8 mouse cellular contexts compared by ENCODE assay signal in the genomic region with DNA sequence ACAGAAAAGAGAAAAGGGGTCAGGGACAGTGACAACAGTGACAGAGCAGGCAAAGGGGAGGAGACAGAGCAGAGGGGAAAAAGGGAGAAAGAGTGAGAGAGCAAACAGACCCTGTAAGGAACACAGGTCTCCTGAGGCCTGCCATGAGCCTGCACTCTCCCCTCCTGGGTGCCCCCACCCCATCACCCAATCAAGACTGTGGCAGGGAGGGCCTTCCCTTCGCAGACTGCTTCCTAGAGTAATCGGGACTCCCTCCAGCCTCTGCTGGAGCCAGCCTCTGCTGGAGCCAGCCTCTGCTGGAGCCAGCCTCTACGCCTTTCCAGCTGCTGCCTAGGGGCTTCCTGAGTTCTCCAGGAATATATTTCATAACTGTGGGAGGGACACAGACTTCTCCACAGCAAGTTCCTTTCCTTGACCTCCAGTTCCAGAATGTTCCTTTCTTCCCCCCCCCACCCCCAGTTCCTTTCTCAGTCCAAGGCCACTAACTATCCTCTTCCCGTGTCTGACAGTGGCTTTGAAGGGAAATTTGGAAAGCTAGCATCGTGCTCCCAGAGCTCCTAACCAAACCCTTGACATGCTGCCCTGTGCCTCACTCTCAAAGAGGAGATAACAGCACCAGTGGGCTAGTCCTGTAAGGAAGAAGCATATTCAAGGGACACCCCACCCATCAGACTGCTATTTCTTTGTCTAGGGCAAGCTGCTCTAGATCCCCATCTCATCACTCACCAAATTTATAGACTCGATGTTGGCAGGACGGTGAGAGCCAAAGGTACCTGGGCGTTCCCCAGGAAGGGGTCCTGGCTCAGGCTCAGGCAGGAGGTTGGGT. TPM values are rescaled to one million over a fixed set of nuclear protein-coding genes. Genes with fewer than 3 reads are reported as not detected.
DNase-seq lines count a peak whose midpoint lies in the region; ATAC-seq and TF ChIP-seq lines count a peak whose summit lies in the region.

No protein-coding gene starts in this region.

- no peaks in the 10 kb centered on the region for H3K27me3 ChIP-seq in intestine, postnatal 0 days (replicated peaks; ENCODE audit: control insufficient read depth, insufficient read depth, low read length)
- no peaks in the 10 kb centered on the region for H3K27me3 ChIP-seq in liver, postnatal 0 days (ENCODE audit: insufficient read depth, low read length)

- H3K27ac ChIP-seq in intestine, postnatal 0 days (ENCODE audit: low read depth, low read length) = 0 out of 2 replicates have a peak overlapping the region, but pooled peaks have one; percentile 15
- H3K27ac ChIP-seq in liver, postnatal 0 days (ENCODE audit: low read depth) = peak overlapping the region; percentile 77

- H3K4me1 ChIP-seq in intestine, postnatal 0 days (replicated peaks; ENCODE audit: control insufficient read depth, insufficient read depth, low read length) = peaks cover 15% of the 10 kb centered on the region
- peaks cover 67% of the 10 kb centered on the region for H3K4me1 ChIP-seq in liver, postnatal 0 days (ENCODE audit: insufficient read depth)

- TF ChIP-seq CTCF in intestine, postnatal 0 days (IDR thresholded peaks at IDR 0.05; ENCODE audit: low read depth) = no peak
- no peak for TF ChIP-seq CTCF in liver, postnatal 0 days (IDR thresholded peaks at IDR 0.05; ENCODE audit: low read depth)

- WGBS in intestine, postnatal 0 days = 60% methylated on average over 8 of the region's 8 CpGs
- WGBS in liver, postnatal 0 days (ENCODE audit: insufficient replicate concordance) = 32% methylated on average over 8 of the region's 8 CpGs

- no peaks in the 10 kb centered on the region for H3K9me3 ChIP-seq in intestine, postnatal 0 days (ENCODE audit: control insufficient read depth)
- H3K9me3 ChIP-seq in liver, postnatal 0 days (ENCODE audit: low read length) = no peaks in the 10 kb centered on the region

- H3K9ac ChIP-seq in intestine, postnatal 0 days (ENCODE audit: low read depth, low read length) = no peak overlapping the region
- peak overlapping the region; percentile 80 for H3K9ac ChIP-seq in liver, postnatal 0 days (replicated peaks)

- peak overlapping the region; percentile 24 for H3K4me2 ChIP-seq in intestine, postnatal 0 days (replicated peaks; ENCODE audit: low read depth)
- H3K4me2 ChIP-seq in liver, postnatal 0 days (ENCODE audit: low read depth, low read length) = peak overlapping the region; percentile 96

- peaks cover 21% of the 10 kb centered on the region; the same call in 1 of the 2 replicates for H3K36me3 ChIP-seq in intestine, postnatal 0 days (ENCODE audit: control insufficient read depth, insufficient read depth)
- peaks cover 37% of the 10 kb centered on the region for H3K36me3 ChIP-seq in liver, postnatal 0 days (replicated peaks; ENCODE audit: insufficient read depth, low read length)

- H3K4me3 ChIP-seq in intestine, postnatal 0 days (ENCODE audit: low read depth, low read length) = no peak overlapping the region
- H3K4me3 ChIP-seq in liver, postnatal 0 days (ENCODE audit: low read depth, low read length) = peak overlapping the region; percentile 75

- no peak for TF ChIP-seq EP300 in liver, postnatal 0 days (IDR thresholded peaks at IDR 0.05; ENCODE audit: low read depth)

- ATAC-seq in intestine, postnatal 0 days = no peak
- ATAC-seq in liver, postnatal 0 days = no peak

- DNase-seq in adrenal gland, adult 2 months = peak; percentile 76
- DNase-seq in adrenal gland, adult 8-10 months = no peak
- DNase-seq in cerebellum, adult 8-10 months = peak; percentile 43
- peak; percentile 76 to 80 for DNase-seq in heart, adult 18-20 months
- DNase-seq in liver, postnatal 0 days = no peak
- no peak for DNase-seq in yolk sac, embryonic 10.5 days (ENCODE audit: low spot score)
- DNase-seq in MN1 (ENCODE audit: low spot score) = no peak

RNA-seq across cellular contexts. Expression of a gene that starts 6.6 kb away (rescaled TPM):
- 100 to 1,000 TPM; 104 to 197 TPM for total RNA-seq in adrenal gland, adult 2 months (2021)
- polyA plus RNA-seq in adrenal gland, adult 2 months (2012; rRNA removed) = 288 and 410 TPM in 2 replicates
- total RNA-seq in adrenal gland, adult 8-10 months (2022) = 100 to 1,000 TPM; 145 to 174 (median 158) TPM
- total RNA-seq in heart, adult 18-20 months (2021) = 10 to 100 TPM; 65.0 to 67.4 TPM
- 37.8 and 38.4 TPM in 2 replicates for polyA plus RNA-seq in intestine, postnatal 0 days (2015; fragmentation: Nextera tagmentation; extraction: Ambion mirVana)
- polyA plus RNA-seq in liver, postnatal 0 days (2015; fragmentation: Nextera tagmentation; extraction: Ambion mirVana) = 83.0 and 91.6 TPM in 2 replicates

RNA-seq across cellular contexts. Expression of a gene that starts 9.1 kb away (rescaled TPM):
- not detected for total RNA-seq in adrenal gland, adult 2 months (2021)
- polyA plus RNA-seq in adrenal gland, adult 2 months (2012; rRNA removed) = 0.18 and 0.55 TPM in 2 replicates
- total RNA-seq in adrenal gland, adult 8-10 months (2022) = under 1 TPM in 2 of 4 experiments, not detected in 2; 0.32 to 0.38 TPM
- not detected for total RNA-seq in heart, adult 18-20 months (2021)
- polyA plus RNA-seq in intestine, postnatal 0 days (2015; fragmentation: Nextera tagmentation; extraction: Ambion mirVana) = 0.34 and 0.38 TPM in 2 replicates
- 0.19 TPM in 1 of 2 replicates, not detected in the other for polyA plus RNA-seq in liver, postnatal 0 days (2015; fragmentation: Nextera tagmentation; extraction: Ambion mirVana)

RNA-seq across cellular contexts. Expression of a gene that starts 19.7 kb away (rescaled TPM):
- total RNA-seq in adrenal gland, adult 2 months (2021) = 1,000 to 10,000 TPM; 1,973 to 2,851 TPM
- polyA plus RNA-seq in adrenal gland, adult 2 months (2012; rRNA removed) = 197 and 291 TPM in 2 replicates
- 1,000 to 10,000 TPM; 1,432 to 3,205 (median 1,905) TPM for total RNA-seq in adrenal gland, adult 8-10 months (2022)
- 1,000 to 10,000 TPM; 1,354 to 1,581 TPM for total RNA-seq in heart, adult 18-20 months (2021)
- polyA plus RNA-seq in intestine, postnatal 0 days (2015; fragmentation: Nextera tagmentation; extraction: Ambion mirVana) = 483 and 505 TPM in 2 replicates
- 419 and 445 TPM in 2 replicates for polyA plus RNA-seq in liver, postnatal 0 days (2015; fragmentation: Nextera tagmentation; extraction: Ambion mirVana)

RNA-seq across cellular contexts. Expression of a gene that starts 29.1 kb away (rescaled TPM):
- 10 to 100 TPM; 43.6 to 59.7 TPM for total RNA-seq in adrenal gland, adult 2 months (2021)
- 167 and 198 TPM in 2 replicates for polyA plus RNA-seq in adrenal gland, adult 2 months (2012; rRNA removed)
- total RNA-seq in adrenal gland, adult 8-10 months (2022) = 10 to 100 TPM; 51.7 to 68.9 (median 61.0) TPM
- total RNA-seq in heart, adult 18-20 months (2021) = 10 to 100 TPM; 23.4 to 26.0 TPM
- 77.7 and 79.5 TPM in 2 replicates for polyA plus RNA-seq in intestine, postnatal 0 days (2015; fragmentation: Nextera tagmentation; extraction: Ambion mirVana)
- polyA plus RNA-seq in liver, postnatal 0 days (2015; fragmentation: Nextera tagmentation; extraction: Ambion mirVana) = 47.7 and 47.9 TPM in 2 replicates

RNA-seq across cellular contexts. Expression of a gene that starts 37.3 kb away (rescaled TPM):
- total RNA-seq in adrenal gland, adult 2 months (2021) = 1 to 10 TPM; 3.0 to 5.6 TPM
- 5.2 and 6.4 TPM in 2 replicates for polyA plus RNA-seq in adrenal gland, adult 2 months (2012; rRNA removed)
- total RNA-seq in adrenal gland, adult 8-10 months (2022) = 1 to 10 TPM; 4.2 to 6.4 (median 5.6) TPM
- 1 to 10 TPM; 1.2 to 3.1 TPM for total RNA-seq in heart, adult 18-20 months (2021)
- 3.8 and 4.0 TPM in 2 replicates for polyA plus RNA-seq in intestine, postnatal 0 days (2015; fragmentation: Nextera tagmentation; extraction: Ambion mirVana)
- 2.8 and 3.0 TPM in 2 replicates for polyA plus RNA-seq in liver, postnatal 0 days (2015; fragmentation: Nextera tagmentation; extraction: Ambion mirVana)

Comparison
In these comparisons a context has a peak if more than half of its experiments do, and no peak if none do; other contexts are left out.
1. DNase-seq: peak in adrenal gland, adult 2 months (single experiment), cerebellum, adult 8-10 months (single experiment) and heart, adult 18-20 months (2 of 2); none in adrenal gland, adult 8-10 months (single experiment), liver, postnatal 0 days (single experiment), yolk sac, embryonic 10.5 days (single experiment) and MN1 (single experiment).